Mouse (Mus musculus): ENCODE measurements around the gene Igsf9.

The Igsf9 gene

GRCm38 (mm10) chr1:172496030-172496429 lies 14.4 kb downstream of the Igsf9 start:
- DNase-seq (ENCODE audit: low read depth): no peak

DNA sequence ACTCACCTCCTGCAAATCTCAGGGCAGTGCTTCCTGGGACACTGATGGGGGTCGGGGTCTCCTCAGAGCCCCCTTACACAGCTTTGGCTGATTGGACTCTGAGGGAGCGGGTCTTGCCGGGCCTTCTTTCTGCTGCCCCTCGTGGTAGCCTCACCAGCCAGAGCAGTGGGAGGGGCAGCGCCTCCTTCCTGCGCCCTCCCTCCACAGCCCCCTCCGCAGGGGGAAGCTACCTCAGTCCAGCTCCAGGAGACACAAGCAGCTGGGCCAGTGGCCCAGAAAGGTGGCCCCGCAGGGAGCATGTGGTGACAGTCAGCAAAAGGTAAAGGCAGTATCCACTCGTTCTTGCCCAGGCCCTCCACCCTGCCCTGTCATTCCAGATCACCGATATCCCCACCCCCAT lies 15.8 kb downstream of the Igsf9 start:
- DNase-seq (ENCODE audit: low read depth): no peak

DNA sequence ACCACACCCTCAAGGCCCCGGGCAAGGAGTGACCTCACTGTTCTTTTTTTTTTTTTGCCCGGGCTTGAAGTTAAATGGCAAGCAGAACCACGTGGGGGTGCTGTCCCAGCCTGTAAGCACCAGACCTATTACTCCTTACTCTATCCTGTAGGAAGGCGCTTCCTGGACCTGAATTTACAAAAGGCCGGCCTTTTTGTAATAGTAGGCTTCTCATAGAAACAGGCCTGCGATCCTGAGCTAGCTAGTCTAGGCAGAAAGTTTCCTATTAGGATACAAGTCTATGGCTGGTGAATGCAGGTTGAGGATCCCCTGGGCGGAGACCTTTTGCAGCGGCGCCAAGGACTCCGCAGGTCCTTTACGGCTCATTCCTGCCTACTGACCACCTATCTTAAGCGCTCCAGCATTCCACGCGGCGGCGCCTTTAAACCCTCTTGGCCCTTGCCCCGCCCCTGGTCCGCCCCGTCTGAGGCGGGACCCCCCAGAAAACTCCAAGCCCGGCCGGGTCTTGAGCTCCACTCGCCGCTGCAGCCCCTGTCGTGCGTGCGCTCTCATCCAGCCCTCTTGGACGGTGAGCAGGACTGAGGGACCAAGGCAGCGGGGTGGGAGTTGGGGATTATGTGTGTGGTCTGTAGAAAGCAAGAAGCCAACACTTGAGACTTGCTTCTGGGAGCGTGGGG lies 18.3 kb downstream of the Igsf9 start, which contains the start of gene Tagln2:
TSS of gene Tagln2 (plus strand) at position 283 of the 677 bp plus-strand sequence.
- DNase-seq (ENCODE audit: low read depth): peak; percentile 97

GRCm38 (mm10) chr1:172500451-172501370 lies 19.1 kb downstream of the Igsf9 start:
- DNase-seq (ENCODE audit: low read depth): peak; percentile 94

- DNase-seq (ENCODE audit: low read depth): peak; percentile 83
These were observed 20.0 kb downstream of the Igsf9 start for GRCm38 (mm10) chr1:172501371-172502144.

- peak; percentile 56 for DNase-seq (ENCODE audit: low read depth)
These were observed 20.8 kb downstream of the Igsf9 start for GRCm38 (mm10) chr1:172502145-172503110.

DNA sequence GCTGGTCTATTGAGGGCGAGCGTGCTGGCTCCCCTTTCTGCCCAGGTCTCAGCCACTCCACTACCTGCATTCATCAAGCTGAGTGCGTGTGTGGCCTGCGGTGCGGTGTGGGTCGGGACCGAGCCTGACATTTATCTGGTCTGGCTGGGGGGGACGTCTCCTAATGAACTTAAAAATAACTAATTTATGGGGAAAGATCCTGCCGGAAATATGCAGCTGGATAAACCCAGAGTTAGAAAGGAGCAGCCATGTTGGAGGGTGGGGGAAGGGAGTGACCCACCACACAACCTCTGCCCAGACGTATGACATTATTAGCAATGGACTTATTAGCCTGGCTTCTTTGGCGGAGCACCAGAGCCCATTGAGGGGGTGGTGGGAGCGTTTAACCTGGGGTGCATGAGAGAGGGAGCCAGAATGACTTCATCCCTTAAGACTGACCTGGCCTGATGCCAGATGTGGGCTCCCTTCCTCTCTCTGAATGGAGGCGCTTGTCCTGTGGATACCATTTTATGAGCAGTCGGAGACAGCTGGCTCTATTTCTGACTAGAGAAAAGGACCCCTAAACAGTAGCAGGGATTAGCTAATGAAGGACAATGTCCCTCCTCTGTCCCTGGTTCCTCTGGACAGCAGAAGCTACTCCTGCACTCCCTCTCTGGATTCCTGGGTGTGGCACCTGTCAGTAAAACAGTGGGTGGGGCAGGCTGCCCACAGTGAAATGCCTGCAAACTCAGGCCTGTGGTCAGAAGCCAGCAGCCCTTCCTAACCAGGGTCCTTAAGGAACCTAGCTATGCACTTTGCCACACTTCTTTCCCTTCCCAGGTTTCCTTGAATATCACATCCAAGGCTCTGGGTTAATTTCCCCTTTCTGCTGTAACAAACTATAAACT lies 21.8 kb downstream of the Igsf9 start:
- DNase-seq (ENCODE audit: low read depth): peak; percentile 55

GRCm38 (mm10) chr1:172504756-172505155 lies 23.2 kb downstream of the Igsf9 start:
- no peak for DNase-seq (ENCODE audit: low read depth)

- DNase-seq (ENCODE audit: low read depth): peak; percentile 47
These were observed 25.4 kb downstream of the Igsf9 start for GRCm38 (mm10) chr1:172507001-172507400.

DNA sequence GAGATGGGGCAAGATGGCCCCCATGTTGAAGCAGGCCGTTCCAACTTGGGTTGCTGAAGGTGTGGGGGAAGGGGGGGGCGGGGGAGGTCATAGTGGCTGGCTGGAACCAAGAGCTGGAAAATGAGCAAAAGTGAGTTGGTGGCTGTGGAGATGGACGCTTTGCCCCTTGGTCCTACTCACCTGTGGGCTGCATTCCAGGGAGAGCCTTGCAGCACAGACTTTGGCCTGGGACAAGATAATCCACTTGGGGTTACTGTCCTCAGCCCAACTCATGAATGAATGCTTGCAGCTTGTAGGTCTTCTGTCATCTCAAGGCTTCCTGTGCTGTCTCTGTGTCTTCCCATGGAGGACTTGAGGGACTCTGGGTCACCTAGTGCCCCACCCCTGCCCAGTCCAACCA lies 26.1 kb downstream of the Igsf9 start:
- no peak for DNase-seq (ENCODE audit: low read depth)

GRCm38 (mm10) chr1:172508172-172508571 lies 26.6 kb downstream of the Igsf9 start:
- peak; percentile 29 for DNase-seq (ENCODE audit: low read depth)

DNA sequence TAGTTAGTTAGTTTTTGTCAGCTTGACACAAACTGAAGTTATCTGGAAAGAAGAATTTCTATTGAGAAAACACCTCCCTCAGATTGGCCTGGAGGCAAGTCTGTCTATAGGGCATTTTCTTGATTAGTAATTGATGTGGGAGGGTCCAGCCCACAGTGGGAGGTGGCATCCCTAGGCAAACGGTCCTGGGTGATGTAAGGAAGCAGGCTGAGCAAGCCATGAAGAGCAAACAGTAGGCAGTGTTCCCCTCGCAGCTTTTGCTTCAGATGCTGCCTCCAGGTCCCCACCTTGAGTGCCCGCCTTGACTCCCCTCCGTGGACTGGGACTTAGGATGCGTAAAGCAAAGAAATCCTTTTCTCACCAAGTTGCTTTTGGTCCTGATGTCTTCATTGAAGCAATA lies 27.6 kb downstream of the Igsf9 start:
- DNase-seq (ENCODE audit: low read depth): peak; percentile 32

- no peak for DNase-seq (ENCODE audit: low read depth)
These were observed 28.4 kb downstream of the Igsf9 start for GRCm38 (mm10) chr1:172509983-172510382.

DNA sequence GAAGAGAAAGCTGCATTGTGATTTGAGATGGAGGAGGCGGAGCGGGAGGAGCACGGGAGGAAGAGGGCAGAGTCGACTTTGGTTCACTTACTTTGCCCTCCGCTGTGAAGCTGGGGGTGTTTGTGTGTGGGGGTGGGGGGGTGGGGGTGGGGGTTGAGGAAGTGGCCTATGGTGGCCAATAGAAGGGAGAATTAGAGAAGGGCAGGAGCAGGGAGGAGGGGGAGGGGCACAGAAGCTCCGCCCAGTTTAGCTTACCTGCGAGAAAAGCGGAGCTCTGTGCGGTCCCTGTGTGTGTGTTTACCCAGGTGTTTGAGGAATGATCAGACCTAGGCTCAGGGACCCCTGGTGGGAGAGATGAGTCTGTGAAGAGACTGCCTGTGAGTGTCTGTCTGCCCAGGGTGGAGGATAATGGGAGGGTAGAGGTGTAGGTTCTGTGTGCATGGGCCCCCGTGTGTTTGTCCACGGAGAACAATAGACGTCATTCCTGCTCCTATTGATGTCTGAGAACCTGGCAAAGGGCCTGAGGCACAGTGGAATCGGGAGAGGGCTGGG lies 28.9 kb downstream of the Igsf9 start:
- DNase-seq (ENCODE audit: low read depth): no peak

DNA sequence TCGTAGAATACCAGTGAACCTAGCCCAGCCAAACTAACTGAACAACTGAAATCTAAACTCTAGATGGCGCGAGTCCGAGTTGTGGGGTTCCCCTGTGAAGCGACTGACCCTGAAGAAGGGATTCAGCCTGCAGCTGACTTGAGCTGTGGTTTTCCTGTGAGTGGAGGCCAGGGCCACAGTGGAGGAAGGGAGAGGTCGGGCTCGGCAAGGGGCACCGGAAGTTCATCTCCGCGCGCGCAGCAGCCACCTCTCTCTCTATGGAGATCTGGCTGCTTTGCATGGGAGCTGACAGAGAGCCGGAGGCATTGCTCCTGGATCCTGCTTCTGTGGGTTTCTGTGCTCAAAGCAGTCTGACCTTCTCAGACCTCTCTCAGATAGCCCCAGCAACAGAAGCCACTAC lies 31.4 kb downstream of the Igsf9 start:
- peak; percentile 95 for DNase-seq (ENCODE audit: low read depth)

- peak; percentile 98 for DNase-seq (ENCODE audit: low read depth)
These were observed 32.1 kb downstream of the Igsf9 start for GRCm38 (mm10) chr1:172513525-172514212.

GRCm38 (mm10) chr1:172514213-172514529 lies 32.6 kb downstream of the Igsf9 start:
- DNase-seq (ENCODE audit: low read depth): no peak

GRCm38 (mm10) chr1:172514551-172515268 lies 33.1 kb downstream of the Igsf9 start:
- no peak for DNase-seq (ENCODE audit: low read depth)

DNA sequence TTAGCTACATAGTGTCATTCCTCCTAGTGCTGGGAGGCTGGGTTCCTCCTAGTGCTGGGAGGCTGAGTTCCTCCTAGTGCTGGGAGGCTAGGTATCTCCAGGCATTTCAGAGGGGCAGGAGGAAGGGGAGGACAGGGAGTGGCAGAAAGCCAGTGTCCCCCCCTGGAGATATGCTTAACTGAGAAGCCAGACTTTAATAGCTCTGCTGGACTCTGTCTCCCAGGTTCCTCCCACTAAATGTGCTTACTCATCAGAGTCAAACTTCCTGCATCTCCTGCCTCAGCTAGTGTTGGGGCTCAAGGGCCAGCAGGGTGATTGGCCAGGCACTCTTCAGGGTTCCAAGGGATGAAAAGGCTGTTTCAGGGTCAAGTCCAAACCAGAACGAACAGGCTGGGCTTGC lies 33.8 kb downstream of the Igsf9 start:
- DNase-seq (ENCODE audit: low read depth): peak; percentile 73
